Mouse (Mus musculus) embryonic facial prominence, embryonic 15.5 days (tissue): ENCODE measurements at regions not wholly inside any gene's neighbourhood (a gene's known extent, or its start where the extent isn't known, plus 50 kb on each side); places are given as distances from the start of the nearest gene placed in this dataset.

Experiments
- ATAC-seq: fragments of 200-750 bp; cut with Nextera tagmentation; 2 replicates; pipeline ENCODE4 v1.8.0; 2017; ENCODE audit warnings: low read depth, moderate TSS enrichment; ENCODE audit not compliant: insufficient number of reproducible peaks, low FRiP score, low TSS enrichment
- H3K27ac ChIP-seq: fragments of 300-500 bp; sonication (generic); replicated peaks from 2 replicates; pipeline ENCODE4 v1.5.1; 2015; ENCODE audit warnings: mild to moderate bottlenecking, inconsistent platforms
- H3K27me3 ChIP-seq: fragments of 300-500 bp; sonication (generic); 2 replicates; pipeline ENCODE4 v1.6.1; 2015; ENCODE audit warnings: inconsistent platforms
- H3K36me3 ChIP-seq: fragments of 300-500 bp; sonication (generic); 2 replicates; pipeline ENCODE4 v1.6.1; 2015; ENCODE audit warnings: mild to moderate bottlenecking, inconsistent platforms
- H3K4me1 ChIP-seq: fragments of 300-500 bp; sonication (generic); 2 replicates; pipeline ENCODE4 v1.6.1; 2015; ENCODE audit warnings: inconsistent platforms
- H3K4me2 ChIP-seq: fragments of 300-500 bp; sonication (generic); replicated peaks from 2 replicates; pipeline ENCODE4 v1.6.1; 2015; ENCODE audit warnings: mild to moderate bottlenecking, inconsistent platforms
- H3K4me3 ChIP-seq: fragments of 300-500 bp; sonication (generic); replicated peaks from 2 replicates; pipeline ENCODE4 v1.5.1; 2015; ENCODE audit warnings: mild to moderate bottlenecking, inconsistent platforms
- H3K9ac ChIP-seq: fragments of 300-500 bp; sonication (generic); 2 replicates; pipeline ENCODE4 v1.6.1; 2015; ENCODE audit warnings: inconsistent platforms
- H3K9me3 ChIP-seq: fragments of 300-500 bp; sonication (generic); replicated peaks from 2 replicates; pipeline ENCODE4 v1.6.1; 2016; ENCODE audit warnings: inconsistent platforms
- WGBS: fragments of 180-500 bp; shearing (Covaris S2); methylation state at CpG from one replicate; pipeline ENCODE4 v1.1.7; 2015; 5-methylcytosine and 5-hydroxymethylcytosine counted together

- Histone ChIP-seq H3K4me3 (no peak overlapping the region), H3K36me3 (no peaks in the 10 kb centered on the region), H3K27ac (no peak overlapping the region), H3K9me3 (no peaks in the 10 kb centered on the region), H3K27me3 (no peaks in the 10 kb centered on the region), H3K4me2 (no peak overlapping the region), H3K4me1 (no peaks in the 10 kb centered on the region), H3K9ac (no peak overlapping the region)
- ATAC-seq, result no peak
- WGBS, result 77% methylated on average over 2 of the region's 2 CpGs
Measured at GRCm38 (mm10) chr13:102391911-102392310, 301.4 kb upstream of the Cd180 start.

DNA sequence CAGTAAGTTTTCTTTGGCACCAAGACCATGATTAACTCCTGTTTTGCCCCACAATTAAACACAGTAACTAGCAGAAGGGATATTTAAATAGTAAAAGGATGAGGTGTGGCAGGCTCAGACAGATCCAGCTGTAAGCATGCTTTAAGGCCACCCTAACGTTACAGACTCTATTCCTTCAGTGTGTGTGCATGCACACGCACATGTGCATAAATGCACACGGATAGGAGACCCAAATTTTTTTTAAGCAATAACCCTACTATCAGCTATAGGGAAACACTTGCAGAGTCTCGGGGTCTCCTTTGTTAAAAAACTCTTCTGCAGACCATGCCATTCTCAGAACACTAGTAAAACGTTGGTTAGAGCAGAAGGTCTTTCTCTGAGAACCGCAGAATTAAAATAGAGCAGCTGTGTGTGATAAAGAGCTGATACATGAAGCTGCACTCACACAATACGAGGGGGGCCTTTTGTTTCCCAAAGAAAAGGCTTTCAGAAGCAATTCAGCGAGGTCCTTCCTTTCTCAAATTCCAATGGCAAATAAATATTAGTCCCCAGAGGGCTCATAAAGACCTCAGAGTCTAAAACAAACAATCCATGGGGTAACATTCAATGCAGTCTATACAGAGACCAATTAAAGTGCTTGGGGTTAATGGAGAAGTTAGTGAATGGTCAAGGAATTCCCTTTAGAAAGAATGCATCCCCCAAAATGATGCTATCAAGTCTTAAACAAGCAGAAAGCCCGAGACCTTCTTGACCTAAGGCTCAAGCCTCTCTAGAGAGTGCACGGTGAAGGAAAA, 300.3 kb upstream of the Cd180 start:
- no peak overlapping the region for H3K9ac ChIP-seq
- H3K4me2 ChIP-seq, result no peak overlapping the region
- no peak for ATAC-seq
- no peak overlapping the region for H3K4me3 ChIP-seq
- no peaks in the 10 kb centered on the region for H3K9me3 ChIP-seq
- H3K4me1 ChIP-seq, result no peaks in the 10 kb centered on the region
- H3K27ac ChIP-seq, result no peak overlapping the region
- H3K36me3 ChIP-seq, result no peaks in the 10 kb centered on the region
- no peaks in the 10 kb centered on the region for H3K27me3 ChIP-seq
- WGBS, result 46% methylated on average over 10 of the region's 10 CpGs

- no peak for ATAC-seq
- H3K9me3 ChIP-seq, result no peaks in the 10 kb centered on the region
- WGBS, result 64% methylated on average over 2 of the region's 2 CpGs
- H3K4me3 ChIP-seq, result no peak overlapping the region
- H3K36me3 ChIP-seq, result no peaks in the 10 kb centered on the region
- no peaks in the 10 kb centered on the region for H3K4me1 ChIP-seq
- no peak overlapping the region for H3K4me2 ChIP-seq
- no peak overlapping the region for H3K27ac ChIP-seq
- H3K27me3 ChIP-seq, result no peaks in the 10 kb centered on the region
- H3K9ac ChIP-seq, result no peak overlapping the region
Measured at GRCm38 (mm10) chr13:102393662-102393970, 299.7 kb upstream of the Cd180 start.

DNA sequence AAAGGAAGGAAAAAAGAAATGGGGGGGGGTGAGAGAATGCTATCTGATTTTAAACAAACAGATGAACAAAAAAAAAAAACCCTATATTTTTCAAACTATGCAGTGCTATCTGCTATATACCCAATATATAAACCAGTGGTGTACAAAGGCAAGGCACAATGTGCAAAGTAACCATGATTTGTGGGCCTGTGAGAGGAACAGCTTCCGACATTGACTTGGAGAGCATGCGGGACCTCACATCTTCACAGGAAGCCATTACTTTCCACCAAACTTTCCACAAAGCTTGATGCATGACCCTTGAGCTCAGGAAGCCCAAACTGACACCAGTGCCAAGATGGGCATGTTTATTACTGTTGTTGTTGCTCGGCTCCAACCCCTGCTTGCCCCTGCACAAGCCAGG, 299.3 kb upstream of the Cd180 start:
- 91% methylated on average over 3 of the region's 3 CpGs for WGBS
- H3K27me3 ChIP-seq, result no peaks in the 10 kb centered on the region
- no peak overlapping the region for H3K4me2 ChIP-seq
- H3K36me3 ChIP-seq, result no peaks in the 10 kb centered on the region
- H3K9me3 ChIP-seq, result no peaks in the 10 kb centered on the region
- H3K4me3 ChIP-seq, result no peak overlapping the region
- no peak overlapping the region for H3K27ac ChIP-seq
- no peaks in the 10 kb centered on the region for H3K4me1 ChIP-seq
- no peak overlapping the region for H3K9ac ChIP-seq
- no peak for ATAC-seq

DNA sequence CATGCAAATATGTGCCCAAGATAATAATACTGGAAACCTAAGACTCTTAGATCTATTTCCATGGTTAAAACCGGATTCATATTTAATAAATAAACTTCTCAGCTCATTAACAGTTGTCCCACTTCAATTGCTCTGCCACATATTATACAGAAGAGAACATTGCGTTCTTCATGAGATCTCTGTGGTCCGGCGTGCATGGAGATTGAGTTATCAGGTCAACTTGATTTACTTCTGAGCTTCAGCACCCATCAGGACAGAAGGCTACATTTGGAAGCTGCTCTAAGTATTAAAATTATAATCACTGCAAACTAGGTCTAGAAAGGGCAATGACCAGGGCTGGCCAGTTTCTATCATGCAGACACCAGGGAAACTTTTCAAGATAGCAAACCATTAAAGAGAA, 295.9 kb upstream of the Cd180 start:
- Histone ChIP-seq H3K27me3 (no peaks in the 10 kb centered on the region), H3K27ac (no peak overlapping the region), H3K4me1 (no peaks in the 10 kb centered on the region), H3K4me2 (no peak overlapping the region), H3K36me3 (no peaks in the 10 kb centered on the region), H3K9ac (no peak overlapping the region), H3K4me3 (no peak overlapping the region), H3K9me3 (no peaks in the 10 kb centered on the region)
- 82% methylated on average over 4 of the region's 4 CpGs for WGBS
- ATAC-seq, result no peak

GRCm38 (mm10) chr13:102411840-102412239, 281.5 kb upstream of the Cd180 start:
- Histone ChIP-seq H3K9me3 (no peaks in the 10 kb centered on the region), H3K9ac (no peak overlapping the region), H3K27ac (no peak overlapping the region), H3K36me3 (no peaks in the 10 kb centered on the region), H3K4me2 (no peak overlapping the region), H3K4me1 (no peaks in the 10 kb centered on the region), H3K4me3 (no peak overlapping the region), H3K27me3 (no peaks in the 10 kb centered on the region)
- ATAC-seq, result no peak
- 85% methylated on average over 4 of the region's 4 CpGs for WGBS

- Histone ChIP-seq H3K4me2 (no peak overlapping the region), H3K27ac (no peak overlapping the region), H3K36me3 (no peaks in the 10 kb centered on the region), H3K27me3 (no peaks in the 10 kb centered on the region), H3K4me1 (no peaks in the 10 kb centered on the region), H3K4me3 (no peak overlapping the region), H3K9me3 (no peaks in the 10 kb centered on the region), H3K9ac (no peak overlapping the region)
- 65% methylated on average over 3 of the region's 3 CpGs for WGBS
- no peak for ATAC-seq
Measured at GRCm38 (mm10) chr13:102434372-102434954, 258.9 kb upstream of the Cd180 start.

DNA sequence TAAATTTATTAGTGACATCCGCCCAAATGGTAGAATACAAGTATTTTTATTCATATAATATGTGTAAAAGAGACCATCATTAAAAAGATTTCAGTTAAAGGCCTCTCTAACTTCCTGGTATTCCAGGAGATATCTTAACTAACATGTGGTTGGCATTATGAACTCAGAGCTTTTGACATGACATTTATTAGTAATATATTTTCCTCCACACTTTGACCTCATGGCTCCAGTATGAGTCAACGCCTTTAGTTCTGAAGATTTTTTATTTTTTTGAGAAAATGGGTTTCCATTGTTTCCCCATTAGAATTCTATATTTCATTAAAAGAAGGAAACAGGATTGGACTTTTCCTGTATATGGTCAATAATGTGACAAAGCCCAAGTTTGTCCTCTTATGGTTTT, 250.7 kb upstream of the Cd180 start:
- WGBS, result 78% methylated on average over 2 of the region's 2 CpGs
- H3K4me2 ChIP-seq, result no peak overlapping the region

DNA sequence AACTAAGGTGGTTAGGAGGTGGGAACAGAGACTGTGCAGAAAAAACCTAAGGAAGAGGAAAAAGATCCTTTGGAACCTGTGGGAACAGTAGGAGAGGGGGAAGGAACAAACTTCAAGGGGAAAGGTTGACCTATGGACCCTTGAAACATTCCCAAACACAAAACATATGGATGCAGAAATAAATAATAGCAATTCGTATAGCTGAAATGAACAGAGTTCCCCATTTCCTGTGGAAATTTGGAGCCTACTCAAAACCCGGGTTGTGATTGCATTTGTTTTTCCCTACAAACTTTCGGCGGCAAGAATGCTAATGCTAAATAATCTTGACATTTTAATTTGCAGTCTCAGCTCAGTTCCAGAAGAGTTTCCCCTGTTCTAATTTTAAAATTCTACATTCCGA, 246.0 kb upstream of the Cd180 start:
- no peak for ATAC-seq
- Histone ChIP-seq H3K4me1 (no peaks in the 10 kb centered on the region), H3K36me3 (no peaks in the 10 kb centered on the region), H3K9ac (no peak overlapping the region), H3K27me3 (no peaks in the 10 kb centered on the region), H3K4me3 (no peak overlapping the region), H3K9me3 (no peaks in the 10 kb centered on the region), H3K4me2 (no peak overlapping the region), H3K27ac (no peak overlapping the region)
- WGBS, result 48% methylated on average over 5 of the region's 5 CpGs

More for the DNA sequence above, 250.7 kb upstream of the Cd180 start:
- Histone ChIP-seq H3K36me3 (no peaks in the 10 kb centered on the region), H3K27me3 (no peaks in the 10 kb centered on the region), H3K27ac (no peak overlapping the region), H3K4me1 (no peaks in the 10 kb centered on the region), H3K9me3 (no peaks in the 10 kb centered on the region), H3K4me3 (no peak overlapping the region), H3K9ac (no peak overlapping the region)
- ATAC-seq, result no peak

GRCm38 (mm10) chr13:102449416-102450121, 243.8 kb upstream of the Cd180 start:
- Histone ChIP-seq H3K4me1 (no peaks in the 10 kb centered on the region), H3K27ac (no peak overlapping the region), H3K9ac (no peak overlapping the region), H3K4me2 (no peak overlapping the region), H3K4me3 (no peak overlapping the region), H3K36me3 (no peaks in the 10 kb centered on the region), H3K9me3 (no peaks in the 10 kb centered on the region), H3K27me3 (no peaks in the 10 kb centered on the region)
- WGBS, result 21% methylated on average over 8 of the region's 8 CpGs
- ATAC-seq, result no peak

DNA sequence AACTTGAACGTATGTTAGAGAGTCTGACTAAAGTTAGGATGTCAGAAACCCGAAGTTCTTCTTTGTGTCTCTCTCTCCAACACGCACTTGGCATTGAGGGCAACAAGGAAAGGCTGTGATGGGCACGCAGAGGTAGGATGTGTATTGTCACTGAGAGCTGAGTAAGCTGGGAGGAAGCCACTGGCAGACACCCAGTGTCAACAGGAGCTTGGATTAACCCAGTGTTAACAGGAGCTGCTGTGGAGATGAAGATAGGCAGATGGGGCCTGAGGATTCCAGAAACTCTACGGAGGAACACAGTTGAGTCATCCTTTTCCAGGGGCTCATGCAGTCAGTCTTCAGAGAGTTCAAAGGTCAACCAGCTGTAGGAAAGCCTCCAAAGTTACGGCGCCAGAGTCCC, 242.2 kb upstream of the Cd180 start:
- no peaks in the 10 kb centered on the region for H3K27me3 ChIP-seq
- H3K9ac ChIP-seq, result no peak overlapping the region
- H3K4me2 ChIP-seq, result no peak overlapping the region
- no peaks in the 10 kb centered on the region for H3K9me3 ChIP-seq
- H3K36me3 ChIP-seq, result no peaks in the 10 kb centered on the region
- H3K4me3 ChIP-seq, result no peak overlapping the region
- H3K27ac ChIP-seq, result no peak overlapping the region
- no peaks in the 10 kb centered on the region for H3K4me1 ChIP-seq
- WGBS, result 76% methylated on average over 7 of the region's 7 CpGs
- ATAC-seq, result no peak
